In the genomic region with DNA sequence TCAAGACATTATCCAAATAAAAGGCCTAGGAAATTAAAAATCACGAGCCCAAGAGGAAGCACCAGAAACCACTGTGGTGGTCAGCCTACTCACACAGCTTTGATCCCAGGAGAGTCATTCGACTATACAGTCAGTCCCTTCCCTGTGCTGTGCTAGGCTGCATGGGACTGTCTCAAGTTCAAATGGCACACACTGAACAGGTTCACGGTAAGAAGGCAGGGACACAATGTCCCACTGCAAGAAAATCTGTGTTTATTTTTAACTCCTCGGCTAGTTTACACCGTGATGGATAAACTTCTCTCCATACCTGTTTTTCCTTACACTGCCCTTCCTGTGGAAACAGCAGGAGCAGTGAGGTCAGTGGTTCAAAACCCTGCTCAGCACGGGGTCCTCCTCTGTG, we compare ENCODE assay signal across 17 mouse cellular contexts.
A peak's percentile ranks its signal among the peaks of the same experiment; 100 is the strongest.
DNase-seq lines count a peak whose midpoint lies in the region; ATAC-seq and TF ChIP-seq lines count a peak whose summit lies in the region.
"Had no signal": no experiment of that assay in that cellular context is flagged by ENCODE, and none has a peak within 500 bp of the region (broad histone marks: within the 10 kb centered on the region; RNA-seq: fewer than 3 reads in every experiment).

No protein-coding gene starts in this region.

- H3K4me1 ChIP-seq in liver, adult 2 months (ENCODE audit: control insufficient read depth, insufficient read depth, low read length), result peaks cover 29% of the 10 kb centered on the region
- H3K4me1 ChIP-seq in MEL (ENCODE audit: control insufficient read depth in 1 of 2, insufficient read depth in 2 of 2, low read length in 2 of 2), result peaks cover 3 to 20% of the 10 kb centered on the region in 2 experiments
- H3K4me1 ChIP-seq in liver, embryonic 11.5 days (replicated peaks; ENCODE audit: control insufficient read depth, insufficient read depth, low read length), result peaks cover 2% of the 10 kb centered on the region; the same call in 1 of the 2 replicates
- H3K4me1 ChIP-seq: embryonic facial prominence, embryonic 12.5 days had no signal

- no peaks in the 10 kb centered on the region for H3K9me3 ChIP-seq in MEL (replicated peaks; ENCODE audit: insufficient read depth, low read length)
- no peaks in the 10 kb centered on the region for H3K9me3 ChIP-seq in liver, embryonic 11.5 days (ENCODE audit: control insufficient read depth, low read length)
- H3K9me3 ChIP-seq: embryonic facial prominence, embryonic 12.5 days; heart, embryonic 10.5 days had no signal

- no peak for TF ChIP-seq RAD21 in MEL (IDR thresholded peaks at IDR 0.05; ENCODE audit: low read depth, low read length)

- H3K4me2 ChIP-seq in liver, embryonic 11.5 days, result peak overlapping the region; percentile 67
- H3K4me2 ChIP-seq: embryonic facial prominence, embryonic 12.5 days had no signal

- no peak overlapping the region for H3K4me3 ChIP-seq in liver, adult 2 months (ENCODE audit: insufficient read depth, low read depth, low read length)
- H3K4me3 ChIP-seq in MEL (ENCODE audit: control insufficient read depth in 1 of 2, insufficient read depth in 1 of 2, low read depth in 2 of 2, low read length in 2 of 2), result peak overlapping the region; percentile 17 to 22; a peak in 3 of 4 replicates
- no peak overlapping the region for H3K4me3 ChIP-seq in liver, embryonic 11.5 days (ENCODE audit: low read depth, low read length)
- H3K4me3 ChIP-seq: embryonic facial prominence, embryonic 12.5 days; heart, embryonic 10.5 days had no signal

- peaks cover 11% of the 10 kb centered on the region; the same call in 1 of the 2 replicates for H3K36me3 ChIP-seq in liver, adult 2 months (ENCODE audit: control insufficient read depth, insufficient read depth, low read length)
- H3K36me3 ChIP-seq in MEL (ENCODE audit: control insufficient read depth in 1 of 2, insufficient read depth in 2 of 2, low read length in 2 of 2), result peaks cover 0 to 23% of the 10 kb centered on the region in 2 experiments; a peak in 3 of 4 replicates
- H3K36me3 ChIP-seq in liver, embryonic 11.5 days (ENCODE audit: control insufficient read depth, insufficient read depth, low read length), result no peaks in the 10 kb centered on the region
- H3K36me3 ChIP-seq: embryonic facial prominence, embryonic 12.5 days; heart, embryonic 10.5 days had no signal

- no peak for TF ChIP-seq CTCF in liver, adult 2 months (IDR thresholded peaks at IDR 0.05; ENCODE audit: low read depth, low read length)
- TF ChIP-seq CTCF in MEL (IDR thresholded peaks at IDR 0.05 in 2 of 3, conservative IDR thresholded peaks at IDR 0.05 in 1 of 3; ENCODE audit: control insufficient read depth in 1 of 3, insufficient read depth in 1 of 3, low read depth in 2 of 3, low read length in 3 of 3, poor library complexity in 1 of 3, severe bottlenecking in 1 of 3), result no peak

- no peak for DNase-seq in liver, adult 2 months (ENCODE audit: extremely low read depth, low read depth, low spot score)
- DNase-seq in liver, result no peak
- DNase-seq in MEL (ENCODE audit: low read depth, low spot score), result peak; percentile 27
- no peak for DNase-seq in liver, embryonic 11.5 days (ENCODE audit: low spot score)
- DNase-seq in skeletal muscle tissue, adult 2 months (ENCODE audit: low read depth, low spot score), result peak; percentile 72
- DNase-seq in urinary bladder, adult 18-20 months (ENCODE audit: low spot score in 2 of 2), result no peak
- DNase-seq in thymus, adult 18-20 months, result no peak
- DNase-seq: cerebellum, adult 11-12 months; cerebellum, postnatal 36 days; forebrain, postnatal 0 days; kidney, adult 18-20 months; kidney, postnatal 14 days; layer of hippocampus, adult 9-11 months; thymus, postnatal 36 days had no signal

- no peak for TF ChIP-seq POLR2A in liver, adult 2 months (IDR thresholded peaks at IDR 0.05; ENCODE audit: extremely low read depth, insufficient read depth, low read length)
- no peak for TF ChIP-seq POLR2A in MEL (IDR thresholded peaks at IDR 0.05; ENCODE audit: control insufficient read depth in 1 of 2, insufficient read depth in 1 of 2, low read depth in 1 of 2, low read length in 2 of 2, poor library complexity in 1 of 2)

- 77% methylated on average over 6 of the region's 6 CpGs for WGBS in liver, adult 2 months
- 65% methylated on average over 6 of the region's 6 CpGs for WGBS in liver, embryonic 11.5 days

- TF ChIP-seq EP300 in MEL (IDR thresholded peaks at IDR 0.05; ENCODE audit: low read depth in 1 of 2, low read length in 2 of 2), result no peak

- no peak for ATAC-seq in liver, embryonic 11.5 days (replicated peaks; ENCODE audit: low FRiP score)
- ATAC-seq: forebrain, postnatal 0 days; hindbrain, embryonic 16.5 days had no signal

- H3K9ac ChIP-seq in liver, adult 2 months (ENCODE audit: low read depth, low read length), result no peak overlapping the region
- peak overlapping the region; percentile 94 for H3K9ac ChIP-seq in MEL (ENCODE audit: control insufficient read depth, low read depth, low read length, poor library complexity, severe bottlenecking)
- H3K9ac ChIP-seq in liver, embryonic 11.5 days (ENCODE audit: low read depth, low read length), result peak overlapping the region; percentile 34; the same call in 1 of the 2 replicates
- H3K9ac ChIP-seq: embryonic facial prominence, embryonic 12.5 days; forebrain, postnatal 0 days had no signal

- H3K27ac ChIP-seq in liver, adult 2 months (replicated peaks; ENCODE audit: insufficient read depth, low read depth, low read length), result 0 out of 2 replicates have a peak overlapping the region, but pooled peaks have one; percentile 16
- H3K27ac ChIP-seq in MEL (ENCODE audit: control insufficient read depth, low read depth, low read length), result no peak overlapping the region
- no peak overlapping the region for H3K27ac ChIP-seq in liver, embryonic 11.5 days (ENCODE audit: low read depth, low read length)
- H3K27ac ChIP-seq: embryonic facial prominence, embryonic 12.5 days had no signal

- no peaks in the 10 kb centered on the region for H3K27me3 ChIP-seq in liver, adult 2 months (ENCODE audit: control insufficient read depth, insufficient read depth, low read length)
- no peaks in the 10 kb centered on the region for H3K27me3 ChIP-seq in MEL (ENCODE audit: control insufficient read depth in 1 of 2, insufficient read depth in 2 of 2, low read length in 2 of 2)
- no peaks in the 10 kb centered on the region for H3K27me3 ChIP-seq in liver, embryonic 11.5 days (replicated peaks; ENCODE audit: control insufficient read depth, insufficient read depth, low read length)
- H3K27me3 ChIP-seq: embryonic facial prominence, embryonic 12.5 days had no signal

- H3K79me2 ChIP-seq in liver, adult 2 months (ENCODE audit: control insufficient read depth, insufficient read depth, low read length), result peaks cover 63% of the 10 kb centered on the region
- peaks cover 51% of the 10 kb centered on the region for H3K79me2 ChIP-seq in MEL (ENCODE audit: control insufficient read depth, insufficient read depth, low read length, poor library complexity)

TF ChIP-seq in MEL, 35 proteins besides CTCF, POLR2A, EP300 and RAD21:
- no peak for TF ChIP-seq BHLHE40 (IDR thresholded peaks at IDR 0.05; ENCODE audit: borderline replicate concordance, low read depth, low read length)
- TF ChIP-seq NRF1 (IDR thresholded peaks at IDR 0.05; ENCODE audit: insufficient read depth, low read depth, low read length, poor library complexity, severe bottlenecking), result no peak
- TF ChIP-seq ZMIZ1 (IDR thresholded peaks at IDR 0.05; ENCODE audit: low read depth, low read length), result no peak
- no peak for TF ChIP-seq TAL1 (IDR thresholded peaks at IDR 0.05; ENCODE audit: low read length)
- no peak for TF ChIP-seq MAX (IDR thresholded peaks at IDR 0.05; ENCODE audit: low read length)
- no peak for TF ChIP-seq POLR2AphosphoS2 (IDR thresholded peaks at IDR 0.05; ENCODE audit: low read length)
- no peak for TF ChIP-seq HCFC1 (IDR thresholded peaks at IDR 0.05; ENCODE audit: low read depth, low read length)
- TF ChIP-seq MXI1 (IDR thresholded peaks at IDR 0.05; ENCODE audit: low read depth, low read length), result no peak
- no peak for TF ChIP-seq ELF1 (IDR thresholded peaks at IDR 0.05; ENCODE audit: low read depth, low read length)
- no peak for TF ChIP-seq RCOR1 (IDR thresholded peaks at IDR 0.05; ENCODE audit: low read depth, low read length)
- TF ChIP-seq MAZ (IDR thresholded peaks at IDR 0.05; ENCODE audit: low read depth, low read length), result no peak
- no peak for TF ChIP-seq ZC3H11A (IDR thresholded peaks at IDR 0.05; ENCODE audit: low read depth, low read length)
- TF ChIP-seq POLR2AphosphoS5 (IDR thresholded peaks at IDR 0.05; ENCODE audit: borderline replicate concordance, low read depth, low read length), result no peak
- TF ChIP-seq GATA1 (IDR thresholded peaks at IDR 0.05; ENCODE audit: low read depth, low read length), result no peak
- no peak for TF ChIP-seq UBTF (IDR thresholded peaks at IDR 0.05; ENCODE audit: borderline replicate concordance, insufficient read depth, low read depth, low read length)
- no peak for TF ChIP-seq ZKSCAN1 (IDR thresholded peaks at IDR 0.05; ENCODE audit: low read depth, low read length)
- TF ChIP-seq NELFE (IDR thresholded peaks at IDR 0.05; ENCODE audit: low read depth, low read length), result no peak
- no peak for TF ChIP-seq MYB (IDR thresholded peaks at IDR 0.05; ENCODE audit: low read depth, low read length)
- TF ChIP-seq USF1 (IDR thresholded peaks at IDR 0.05; ENCODE audit: low read depth, low read length), result no peak

Comparison
In these comparisons a context has a peak if more than half of its experiments do, and no peak if none do; other contexts are left out.
1. DNase-seq: peak in MEL (single experiment) and skeletal muscle tissue, adult 2 months (single experiment); none in liver, adult 2 months (single experiment), liver (single experiment), liver, embryonic 11.5 days (single experiment), urinary bladder, adult 18-20 months (0 of 2) and thymus, adult 18-20 months (0 of 2).
2. H3K4me3 ChIP-seq: peak in MEL (2 of 2); none in liver, adult 2 months (single experiment) and liver, embryonic 11.5 days (single experiment).